Mouse (Mus musculus): ENCODE measurements around the gene Gprin1.
A peak's percentile ranks its signal among the peaks of the same experiment; 100 is the strongest.

Gprin1 gene

DNA sequence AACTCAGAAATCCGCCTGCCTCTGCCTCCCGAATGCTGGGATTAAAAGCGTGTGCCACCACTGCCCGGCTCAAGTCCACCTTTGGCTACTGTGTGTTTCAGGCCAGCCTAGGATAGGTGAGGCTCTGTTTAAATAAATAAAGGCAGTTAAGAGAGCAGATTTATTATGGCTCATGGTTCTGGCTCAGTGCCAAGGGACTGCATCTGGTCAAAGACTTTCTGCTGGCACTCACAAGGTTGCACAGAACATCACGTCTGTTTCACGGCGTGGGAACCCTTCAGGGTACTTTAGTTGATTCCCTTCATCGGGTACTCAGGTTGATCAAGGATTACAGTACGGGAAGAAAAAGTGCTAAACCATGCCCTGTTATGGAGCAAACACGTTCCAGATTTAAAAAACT, 34.7 kb downstream of the Gprin1 start:
- DNase-seq, result no peak

DNA sequence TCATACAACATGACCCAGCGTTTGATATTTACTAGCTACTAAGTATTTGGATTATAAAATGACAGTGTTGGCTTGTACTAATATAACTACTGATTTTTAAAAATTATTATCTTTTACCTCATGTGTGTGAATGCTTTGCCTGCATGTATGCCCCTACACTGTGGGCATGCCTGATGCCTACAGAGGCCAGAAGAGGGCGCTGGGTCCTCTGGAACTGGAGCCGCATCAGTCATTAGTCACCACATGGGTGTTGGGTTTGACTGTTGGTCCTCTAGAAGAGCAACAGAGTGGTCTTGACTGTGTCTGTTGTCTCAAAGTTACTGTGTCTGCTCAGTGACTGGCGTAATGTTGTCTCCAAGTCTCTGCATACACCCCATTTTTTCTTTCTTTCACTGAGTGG, 35.3 kb downstream of the Gprin1 start:
- DNase-seq, result no peak

DNA sequence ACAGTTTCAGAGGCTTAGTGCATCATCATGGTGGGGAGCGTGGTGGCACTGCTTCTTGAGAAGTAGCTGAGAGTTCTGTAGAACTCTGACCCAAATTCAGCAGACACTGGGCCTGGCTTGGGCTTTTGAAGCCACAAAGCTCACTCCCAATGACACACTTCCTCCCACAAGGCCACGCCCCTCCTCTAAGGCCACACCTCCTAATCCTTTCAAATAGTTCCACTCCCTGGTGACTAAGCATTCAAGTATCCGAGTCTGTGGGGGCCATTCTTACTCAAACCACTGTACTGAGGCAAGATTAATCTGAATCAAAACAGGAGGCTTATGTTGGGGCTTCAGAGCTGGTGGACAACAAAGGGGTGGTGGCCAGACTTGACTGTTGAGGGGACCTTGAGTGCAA, 38.8 kb downstream of the Gprin1 start:
- no peak for DNase-seq

- DNase-seq, result no peak
Observed at GRCm38 (mm10) chr13:54704890-54705289, 44.8 kb downstream of the Gprin1 start.

DNA sequence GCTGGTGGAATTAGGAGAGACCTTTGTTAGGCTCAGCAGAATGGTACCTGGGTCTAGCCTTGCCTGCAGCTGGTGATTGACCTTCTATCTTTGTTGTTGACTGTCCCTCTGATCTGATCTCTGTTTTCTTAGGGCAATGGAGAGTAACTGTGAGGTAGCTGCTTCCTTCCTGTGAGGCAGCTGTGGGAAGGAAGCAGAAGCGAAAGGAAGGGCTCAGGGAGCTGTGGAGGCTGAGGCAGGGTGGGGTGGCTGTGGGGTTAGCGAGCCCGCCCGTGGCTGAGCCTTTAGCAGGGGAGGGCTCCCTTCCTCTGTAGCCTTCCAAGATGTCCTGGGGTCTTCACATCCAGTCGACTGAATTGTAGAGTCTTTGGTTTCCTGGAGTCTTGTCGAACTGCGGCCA, 47.2 kb downstream of the Gprin1 start:
- no peak for DNase-seq

GRCm38 (mm10) chr13:54701243-54701642, 48.4 kb downstream of the Gprin1 start, which contains the start of gene Cdhr2:
Cdhr2 (plus strand) TSS chr13:54701461.
- DNase-seq, result no peak

DNA sequence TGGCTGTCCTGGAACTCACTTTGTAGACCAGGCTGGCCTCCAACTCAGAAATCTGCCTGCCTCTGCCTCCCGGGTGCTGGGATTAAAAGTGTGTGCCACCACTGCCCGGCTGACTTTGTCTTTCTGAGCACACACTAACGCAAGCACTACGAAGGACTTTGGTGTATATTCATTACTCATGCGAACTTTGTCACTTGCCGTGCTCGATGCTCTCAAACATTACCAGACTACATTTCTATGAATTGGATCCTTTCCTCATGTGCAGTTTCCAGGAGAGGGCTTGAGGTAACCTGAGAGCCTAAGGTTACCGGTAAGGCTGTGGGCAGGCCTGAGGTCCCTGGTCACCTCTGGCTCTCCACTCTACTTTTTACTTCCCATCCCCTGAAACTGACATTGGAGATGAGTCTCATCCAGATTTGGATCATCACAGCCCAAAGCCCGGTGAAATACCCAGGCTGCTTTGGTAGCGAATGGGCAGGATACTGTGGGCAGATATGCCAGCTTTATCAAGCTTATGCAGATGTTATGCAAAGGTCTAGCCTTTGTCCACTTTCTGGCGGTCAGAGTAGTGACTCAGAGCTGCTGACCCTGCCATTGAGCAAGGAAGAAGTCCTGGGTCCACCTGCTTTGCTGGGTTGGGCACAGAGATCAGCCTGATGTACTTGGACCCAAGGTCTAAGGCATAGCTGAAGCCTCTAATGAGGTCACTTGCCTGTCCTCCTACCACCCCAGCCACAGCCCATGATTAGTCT, 54.0 kb downstream of the Gprin1 start:
- DNase-seq, result no peak

GRCm38 (mm10) chr13:54694348-54695060, 55.2 kb downstream of the Gprin1 start:
- DNase-seq, result peak; percentile 86

GRCm38 (mm10) chr13:54693558-54694347, 55.9 kb downstream of the Gprin1 start, which contains the start of gene Rnf44:
Rnf44 (minus strand) TSS chr13:54693907.
- peak; percentile 99 for DNase-seq

DNA sequence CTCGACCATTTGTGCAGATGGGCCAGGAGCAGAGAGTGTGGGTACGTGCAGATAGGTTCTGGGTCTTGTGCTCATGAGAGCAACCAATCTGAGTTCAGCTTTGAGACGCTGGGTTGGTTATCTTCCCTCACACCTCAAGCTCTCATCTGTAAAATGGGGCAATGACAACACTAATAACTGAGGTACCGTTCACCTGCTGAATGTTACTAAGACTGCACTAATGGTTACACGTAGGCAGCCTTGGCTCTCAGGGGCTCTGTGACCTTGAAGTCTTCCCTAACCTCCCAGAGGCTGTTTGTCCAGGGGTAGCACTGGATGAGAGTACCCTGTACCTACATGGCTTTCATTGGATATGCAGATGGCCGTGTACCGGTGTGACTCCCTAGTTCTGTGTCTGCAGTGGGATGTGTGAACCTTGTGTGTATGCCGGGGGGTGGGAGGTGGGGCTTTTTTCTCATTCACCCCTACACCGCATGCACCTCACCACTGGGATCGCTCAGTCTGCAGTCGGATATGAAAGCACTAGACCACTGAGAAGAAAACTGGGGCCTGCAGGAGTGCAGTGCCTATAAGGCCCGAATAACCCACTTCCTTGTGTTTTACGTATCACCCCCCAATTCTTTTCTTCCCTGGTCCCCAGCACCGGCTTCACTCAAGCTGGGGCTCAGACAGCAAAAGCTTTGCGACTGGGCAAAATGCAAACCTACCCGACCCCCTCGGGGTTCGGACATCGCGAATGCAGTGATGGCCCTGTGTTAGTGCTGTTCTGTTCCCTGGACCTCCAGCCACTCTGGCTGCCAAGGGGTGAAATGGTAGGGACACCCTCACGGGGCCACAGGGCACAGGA, 56.7 kb downstream of the Gprin1 start:
- DNase-seq, result no peak

DNA sequence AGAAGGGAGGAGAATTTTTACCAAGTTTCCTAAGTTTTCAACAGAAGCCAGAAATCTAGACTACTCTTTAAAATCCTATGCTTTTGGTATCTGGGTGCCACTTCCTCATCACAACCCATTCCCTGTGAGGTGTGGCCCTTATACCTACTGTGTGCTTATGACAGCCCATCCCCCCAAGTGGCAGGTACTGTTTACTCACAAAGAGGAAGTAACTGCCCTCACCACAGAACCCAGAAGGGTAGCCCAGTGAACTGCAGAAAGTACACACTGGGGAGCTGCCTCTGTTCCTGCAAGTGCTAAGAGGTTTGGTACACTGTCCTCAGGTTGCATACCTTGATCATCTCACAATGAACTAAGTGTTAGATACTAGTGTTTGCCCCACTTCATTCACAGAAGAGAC, 57.9 kb downstream of the Gprin1 start:
- peak; percentile 28 for DNase-seq

- no peak for DNase-seq
Observed at GRCm38 (mm10) chr13:54690151-54690740, 59.4 kb downstream of the Gprin1 start.

GRCm38 (mm10) chr13:54687575-54688424, 61.9 kb downstream of the Gprin1 start:
- DNase-seq, result peak; percentile 97

- DNase-seq, result peak; percentile 81
Observed at GRCm38 (mm10) chr13:54687096-54687495, 62.6 kb downstream of the Gprin1 start.

All from lung, postnatal 14 days (tissue).